ENCODE assay signal across 17 mouse cellular contexts in genomic region chr9:119034069-119034468, GRCm38 (mm10). TPM values are rescaled to one million over a fixed set of nuclear protein-coding genes. Genes with fewer than 3 reads are reported as not detected.
A peak's percentile ranks its signal among the peaks of the same experiment; 100 is the strongest.
DNase-seq lines count a peak whose midpoint lies in the region; ATAC-seq and TF ChIP-seq lines count a peak whose summit lies in the region.
"Had no signal": no experiment of that assay in that cellular context is flagged by ENCODE, and none has a peak within 500 bp of the region (broad histone marks: within the 10 kb centered on the region; RNA-seq: fewer than 3 reads in every experiment).

No protein-coding gene starts in this region.

- intact Hi-C loops in heart, postnatal 14 days (cut with DNase I) = no loop called here

- H3K9ac ChIP-seq in kidney, embryonic 14.5 days (ENCODE audit: low read depth, low read length) = no peak overlapping the region
- no peak overlapping the region for H3K9ac ChIP-seq in forebrain, embryonic 11.5 days (ENCODE audit: low read length)
- H3K9ac ChIP-seq in hindbrain, postnatal 0 days (replicated peaks; ENCODE audit: low read length) = no peak overlapping the region
- no peak overlapping the region for H3K9ac ChIP-seq in midbrain, postnatal 0 days (replicated peaks; ENCODE audit: low read length, poor library complexity, severe bottlenecking)
- H3K9ac ChIP-seq: embryonic facial prominence, embryonic 12.5 days; lung, embryonic 15.5 days had no signal

- H3K36me3 ChIP-seq in kidney, embryonic 14.5 days (ENCODE audit: control insufficient read depth, insufficient read depth, low read length) = peaks cover 53% of the 10 kb centered on the region
- H3K36me3 ChIP-seq in forebrain, embryonic 11.5 days (ENCODE audit: control insufficient read depth, insufficient read depth, low read length) = no peaks in the 10 kb centered on the region
- 0 out of 2 replicates have a peak, but pooled peaks cover 3% of the 10 kb centered on the region for H3K36me3 ChIP-seq in hindbrain, postnatal 0 days (ENCODE audit: insufficient read depth, low read length)
- 0 out of 2 replicates have a peak, but pooled peaks cover 4% of the 10 kb centered on the region for H3K36me3 ChIP-seq in midbrain, postnatal 0 days (ENCODE audit: insufficient read depth, low read length)

- 0 out of 2 replicates have a peak overlapping the region, but pooled peaks have one; percentile 2 for H3K27ac ChIP-seq in kidney, embryonic 14.5 days (ENCODE audit: low read depth, low read length)
- no peak overlapping the region for H3K27ac ChIP-seq in forebrain, embryonic 11.5 days (ENCODE audit: low read depth, low read length)
- H3K27ac ChIP-seq in hindbrain, postnatal 0 days = peak overlapping the region; percentile 54
- H3K27ac ChIP-seq in midbrain, postnatal 0 days (ENCODE audit: low read depth, low read length) = peak overlapping the region; percentile 78
- H3K27ac ChIP-seq: lung, embryonic 15.5 days had no signal

- ATAC-seq in kidney, embryonic 14.5 days (ENCODE audit: low FRiP score, low TSS enrichment) = no peak
- ATAC-seq in forebrain, embryonic 11.5 days (replicated peaks; ENCODE audit: low FRiP score) = peak; percentile 16
- ATAC-seq in hindbrain, postnatal 0 days = peak; percentile 21
- no peak for ATAC-seq in midbrain, postnatal 0 days (ENCODE audit: low FRiP score)

- H3K4me2 ChIP-seq in kidney, embryonic 14.5 days (replicated peaks; ENCODE audit: low read depth, low read length) = no peak overlapping the region
- H3K4me2 ChIP-seq in forebrain, embryonic 11.5 days (ENCODE audit: low read depth, low read length, severe bottlenecking) = no peak overlapping the region
- H3K4me2 ChIP-seq in hindbrain, postnatal 0 days (ENCODE audit: low read depth, low read length) = no peak overlapping the region
- no peak overlapping the region for H3K4me2 ChIP-seq in midbrain, postnatal 0 days (ENCODE audit: low read depth, low read length, poor library complexity, severe bottlenecking)
- H3K4me2 ChIP-seq: embryonic facial prominence, embryonic 12.5 days; heart, embryonic 11.5 days; liver, embryonic 11.5 days; lung, embryonic 15.5 days had no signal

- no peak for DNase-seq in kidney, adult 18-20 months
- no peak for DNase-seq in forebrain, embryonic 11.5 days (ENCODE audit: low spot score)
- DNase-seq in hindbrain, postnatal 0 days (ENCODE audit: low spot score) = peak; percentile 27
- DNase-seq in midbrain, postnatal 0 days (ENCODE audit: low spot score) = peak; percentile 26
- DNase-seq in frontal cortex, postnatal 36 days (ENCODE audit: low spot score in 2 of 2) = no peak
- DNase-seq in gastrocnemius, postnatal 25 days = no peak
- no peak for DNase-seq in heart, postnatal 14 days
- DNase-seq: cerebellum, postnatal 36 days; heart, postnatal 36 days; kidney, adult 11 months; thymus, postnatal 4 days had no signal

- H3K4me1 ChIP-seq in kidney, embryonic 14.5 days (ENCODE audit: control insufficient read depth, insufficient read depth, low read length) = peaks cover 27% of the 10 kb centered on the region
- peaks cover 20% of the 10 kb centered on the region for H3K4me1 ChIP-seq in forebrain, embryonic 11.5 days (replicated peaks; ENCODE audit: control insufficient read depth, insufficient read depth, low read length)
- peaks cover 3% of the 10 kb centered on the region; the same call in 1 of the 2 replicates for H3K4me1 ChIP-seq in hindbrain, postnatal 0 days (ENCODE audit: insufficient read depth, low read length)
- H3K4me1 ChIP-seq in midbrain, postnatal 0 days (ENCODE audit: insufficient read depth, low read length) = peaks cover 15% of the 10 kb centered on the region

- TF ChIP-seq CTCF in hindbrain, postnatal 0 days (IDR thresholded peaks at IDR 0.05; ENCODE audit: low read depth) = no peak
- no peak for TF ChIP-seq CTCF in midbrain, postnatal 0 days (IDR thresholded peaks at IDR 0.05)

- H3K9me3 ChIP-seq in kidney, embryonic 14.5 days (ENCODE audit: control insufficient read depth, low read length) = no peaks in the 10 kb centered on the region
- no peaks in the 10 kb centered on the region for H3K9me3 ChIP-seq in forebrain, embryonic 11.5 days (ENCODE audit: control insufficient read depth, low read length)
- no peaks in the 10 kb centered on the region for H3K9me3 ChIP-seq in hindbrain, postnatal 0 days (ENCODE audit: low read length)
- H3K9me3 ChIP-seq in midbrain, postnatal 0 days (ENCODE audit: low read length) = no peaks in the 10 kb centered on the region
- H3K9me3 ChIP-seq: embryonic facial prominence, embryonic 12.5 days; lung, embryonic 15.5 days had no signal

- 76% methylated on average over 8 of the region's 8 CpGs for WGBS in kidney, embryonic 14.5 days
- WGBS in forebrain, embryonic 11.5 days = 65% methylated on average over 8 of the region's 8 CpGs
- WGBS in hindbrain, postnatal 0 days = 70% methylated on average over 8 of the region's 8 CpGs
- 66% methylated on average over 8 of the region's 8 CpGs for WGBS in midbrain, postnatal 0 days

- H3K4me3 ChIP-seq in kidney, embryonic 14.5 days (ENCODE audit: low read length) = no peak overlapping the region
- no peak overlapping the region for H3K4me3 ChIP-seq in forebrain, embryonic 11.5 days (ENCODE audit: low read depth, low read length)
- H3K4me3 ChIP-seq in hindbrain, postnatal 0 days (ENCODE audit: low read length) = no peak overlapping the region
- H3K4me3 ChIP-seq in midbrain, postnatal 0 days (ENCODE audit: low read depth, low read length) = no peak overlapping the region
- H3K4me3 ChIP-seq: embryonic facial prominence, embryonic 12.5 days; lung, embryonic 15.5 days; myocyte had no signal

- H3K27me3 ChIP-seq in kidney, embryonic 14.5 days (ENCODE audit: control insufficient read depth, insufficient read depth, low read length) = no peaks in the 10 kb centered on the region
- no peaks in the 10 kb centered on the region for H3K27me3 ChIP-seq in forebrain, embryonic 11.5 days (ENCODE audit: control insufficient read depth, insufficient read depth, low read length)
- no peaks in the 10 kb centered on the region for H3K27me3 ChIP-seq in hindbrain, postnatal 0 days (ENCODE audit: insufficient read depth, low read length)
- H3K27me3 ChIP-seq in midbrain, postnatal 0 days (ENCODE audit: insufficient read depth, low read length) = no peaks in the 10 kb centered on the region
- H3K27me3 ChIP-seq: embryonic facial prominence, embryonic 12.5 days; lung, embryonic 15.5 days had no signal

RNA-seq across cellular contexts. Expression of gene Vill, which starts 18.5 kb away (rescaled TPM):
- 26.6 and 40.4 TPM in 2 replicates for polyA plus RNA-seq in kidney, embryonic 14.5 days (2014; fragmentation: Nextera tagmentation; extraction: Ambion mirVana)
- 8.6 and 11.1 TPM in 2 replicates for polyA plus RNA-seq in forebrain, embryonic 11.5 days (2014; fragmentation: Nextera tagmentation; extraction: Ambion mirVana)
- 4.5 and 5.9 TPM in 2 replicates for total RNA-seq in hindbrain, postnatal 0 days (2014; rRNA removed)
- polyA plus RNA-seq in hindbrain, postnatal 0 days (2015; fragmentation: Nextera tagmentation; extraction: Ambion mirVana) = 3.3 TPM in 2 replicates
- total RNA-seq in midbrain, postnatal 0 days (2014; rRNA removed) = 2.8 and 10.5 TPM in 2 replicates
- polyA plus RNA-seq in midbrain, postnatal 0 days (2015; fragmentation: Nextera tagmentation; extraction: Ambion mirVana) = 3.8 and 4.7 TPM in 2 replicates
- under 1 TPM; 0.23 to 0.27 TPM for total RNA-seq in gastrocnemius, postnatal 25 days (2021)
- total RNA-seq in heart, postnatal 14 days (2021) = 1 to 10 TPM in 1 of 2 experiments, under 1 TPM in 1; 0.74 to 1.4 TPM

RNA-seq across cellular contexts. Expression of gene Plcd1, which starts 59.2 kb away (rescaled TPM):
- 18.5 and 18.7 TPM in 2 replicates for polyA plus RNA-seq in kidney, embryonic 14.5 days (2014; fragmentation: Nextera tagmentation; extraction: Ambion mirVana)
- 14.9 and 19.4 TPM in 2 replicates for polyA plus RNA-seq in forebrain, embryonic 11.5 days (2014; fragmentation: Nextera tagmentation; extraction: Ambion mirVana)
- total RNA-seq in hindbrain, postnatal 0 days (2014; rRNA removed) = 15.1 and 17.0 TPM in 2 replicates
- polyA plus RNA-seq in hindbrain, postnatal 0 days (2015; fragmentation: Nextera tagmentation; extraction: Ambion mirVana) = 14.2 and 18.1 TPM in 2 replicates
- 12.2 and 17.4 TPM in 2 replicates for total RNA-seq in midbrain, postnatal 0 days (2014; rRNA removed)
- polyA plus RNA-seq in midbrain, postnatal 0 days (2015; fragmentation: Nextera tagmentation; extraction: Ambion mirVana) = 10.9 and 11.8 TPM in 2 replicates
- total RNA-seq in gastrocnemius, postnatal 25 days (2021) = 1 to 10 TPM; 8.5 to 8.6 TPM
- total RNA-seq in heart, postnatal 14 days (2021) = 10 to 100 TPM; 14.2 to 18.6 TPM

Comparison
In these comparisons a context has a peak if more than half of its experiments do, and no peak if none do; other contexts are left out.
1. ATAC-seq: peak in forebrain, embryonic 11.5 days (single experiment) and hindbrain, postnatal 0 days (single experiment); none in kidney, embryonic 14.5 days (single experiment) and midbrain, postnatal 0 days (single experiment).
2. DNase-seq: peak in hindbrain, postnatal 0 days (single experiment) and midbrain, postnatal 0 days (single experiment); none in kidney, adult 18-20 months (single experiment), forebrain, embryonic 11.5 days (single experiment), frontal cortex, postnatal 36 days (0 of 2), gastrocnemius, postnatal 25 days (single experiment) and heart, postnatal 14 days (0 of 2).